Mouse (Mus musculus): ENCODE results near the gene Spef1. TPM values are rescaled to one million over a fixed set of nuclear protein-coding genes. Genes with fewer than 3 reads are reported as not detected.

Spef1 gene
- polyA plus RNA-seq, 1 experiment from 2014 or later = 1.9 TPM

DNA sequence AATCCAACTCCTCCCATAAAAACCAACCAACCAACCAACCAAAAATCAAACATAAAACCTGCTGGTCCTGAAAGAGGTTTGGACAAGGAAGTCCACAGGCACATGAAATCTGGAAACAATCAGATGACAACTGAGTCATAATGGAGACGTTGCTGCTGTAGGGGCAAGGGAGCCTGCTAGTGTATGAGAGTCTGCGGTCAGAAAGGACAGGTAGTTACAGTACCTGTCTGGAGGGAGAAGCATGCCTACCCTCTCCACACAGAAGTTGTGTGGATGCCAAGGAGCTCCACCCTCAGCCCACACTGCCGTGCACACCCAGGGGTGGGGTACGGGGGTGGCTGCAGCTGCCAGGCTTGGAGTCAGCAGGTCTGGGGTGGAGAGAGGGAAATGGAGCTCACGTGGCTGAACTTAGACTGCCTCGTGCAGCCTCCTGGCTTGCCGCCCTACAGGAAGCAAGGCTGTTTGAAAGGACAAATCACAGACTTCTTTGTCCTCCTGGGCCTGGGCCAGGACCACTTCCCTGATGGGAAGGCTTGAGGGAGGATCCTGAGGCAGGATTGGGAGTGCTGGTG lies 17.4 kb upstream of the Spef1 start:
- Histone ChIP-seq H3K27me3 (no peaks in the 10 kb centered on the region), H3K9me3 (replicated peaks) (no peaks in the 10 kb centered on the region), H3K9ac (no peak overlapping the region), H3K27ac (peak overlapping the region; percentile 71), H3K4me1 (replicated peaks) (peaks cover 18% of the 10 kb centered on the region), H3K36me3 (no peaks in the 10 kb centered on the region), H3K4me3 (no peak overlapping the region; the same call in 1 of the 2 replicates), H3K4me2 (peak overlapping the region; percentile 31)
- ATAC-seq (replicated peaks; ENCODE audit: insufficient number of reproducible peaks, insufficient read depth, low FRiP score, low read depth) = peak; percentile 84
- 27% methylated on average over 7 of the region's 7 CpGs for WGBS

DNA sequence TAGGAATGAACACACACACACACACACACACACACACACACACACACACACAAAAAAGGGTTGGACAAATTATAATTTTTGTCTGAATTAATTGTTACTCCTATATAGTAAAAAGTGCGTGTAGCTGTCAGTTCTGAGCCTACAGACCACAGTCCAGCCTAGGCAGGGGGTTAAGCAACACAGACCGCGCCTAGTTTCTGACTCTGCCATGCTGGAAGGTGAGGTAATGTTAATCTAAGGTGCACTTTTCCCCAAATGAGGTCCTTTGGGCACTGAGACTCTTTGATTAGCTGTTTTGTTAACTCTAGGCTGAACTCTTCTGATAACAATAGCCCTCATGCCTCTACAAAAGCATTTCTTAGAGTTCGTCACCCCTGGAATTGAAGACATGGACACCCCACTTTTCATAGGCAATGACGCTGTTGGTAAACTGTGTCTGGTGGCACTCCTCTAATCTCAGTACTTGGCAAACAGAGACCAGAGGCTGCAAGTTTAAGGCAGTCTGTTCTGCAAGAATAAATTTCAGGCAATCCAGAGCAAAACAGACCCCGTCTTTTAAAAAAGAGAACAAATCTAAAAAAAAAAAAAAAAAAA lies 16.8 kb upstream of the Spef1 start:
- H3K9me3 ChIP-seq (replicated peaks) = no peaks in the 10 kb centered on the region
- peaks cover 13% of the 10 kb centered on the region for H3K4me1 ChIP-seq (replicated peaks)
- 82% methylated on average over 6 of the region's 6 CpGs for whole genome bisulfite sequencing
- no peak overlapping the region for H3K4me2 ChIP-seq
- no peak for ATAC-seq (replicated peaks; ENCODE audit: insufficient number of reproducible peaks, insufficient read depth, low FRiP score, low read depth)
- no peaks in the 10 kb centered on the region for H3K36me3 ChIP-seq
- peak overlapping the region; percentile 71 for H3K27ac ChIP-seq
- no peaks in the 10 kb centered on the region for H3K27me3 ChIP-seq
- H3K4me3 ChIP-seq = no peak overlapping the region
- H3K9ac ChIP-seq = no peak overlapping the region

DNA sequence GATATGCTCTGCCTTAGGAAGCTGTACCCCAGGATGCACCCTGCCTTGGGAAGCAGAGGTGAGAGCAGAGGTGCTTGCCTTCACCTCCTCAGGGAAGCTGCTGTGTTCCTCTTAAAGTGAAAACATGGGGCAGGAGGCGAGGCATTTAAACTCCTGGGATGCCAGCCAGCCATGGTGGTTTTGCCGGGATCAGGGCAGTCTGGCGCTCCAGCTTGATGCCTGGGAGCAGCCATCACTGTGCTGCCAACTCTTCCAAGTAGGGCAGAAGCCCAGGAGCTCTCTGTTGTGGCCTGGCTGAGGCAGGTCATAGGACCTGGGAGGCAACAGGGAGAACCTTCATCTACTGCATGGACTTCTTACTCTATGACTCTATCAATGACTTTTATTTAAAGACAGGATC lies 14.2 kb upstream of the Spef1 start:
- Histone ChIP-seq H3K36me3 (peaks cover 16% of the 10 kb centered on the region; the same call in 1 of the 2 replicates), H3K27me3 (no peaks in the 10 kb centered on the region), H3K4me1 (replicated peaks) (peaks cover 13% of the 10 kb centered on the region), H3K4me3 (no peak overlapping the region), H3K9ac (no peak overlapping the region), H3K4me2 (no peak overlapping the region), H3K27ac (no peak overlapping the region), H3K9me3 (replicated peaks) (no peaks in the 10 kb centered on the region)
- no peak for ATAC-seq (replicated peaks; ENCODE audit: insufficient number of reproducible peaks, insufficient read depth, low FRiP score, low read depth)
- 84% methylated on average over 3 of the region's 3 CpGs for WGBS

DNA sequence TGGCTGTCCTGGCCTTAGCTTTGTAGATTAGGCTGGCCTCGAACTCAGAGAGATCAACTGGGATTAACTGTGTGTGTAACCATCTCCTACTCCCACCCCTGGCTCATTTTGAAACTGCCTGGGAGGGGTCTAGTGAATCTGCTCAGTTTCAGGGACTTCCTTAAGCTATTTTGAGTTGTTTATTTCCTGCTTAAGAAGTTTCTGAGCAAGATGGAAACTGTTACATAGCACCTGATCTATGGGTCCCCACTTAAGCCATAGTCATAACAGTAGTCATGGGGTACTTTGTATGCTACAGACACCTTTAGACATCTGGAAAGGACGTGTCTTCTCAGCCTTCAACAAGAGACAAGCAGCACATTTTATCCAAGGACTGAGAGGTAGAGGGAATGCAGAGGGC lies 13.6 kb upstream of the Spef1 start:
- H3K27ac ChIP-seq = no peak overlapping the region
- no peak overlapping the region for H3K4me2 ChIP-seq
- 71% methylated on average over 2 of the region's 2 CpGs for WGBS
- H3K9me3 ChIP-seq (replicated peaks) = no peaks in the 10 kb centered on the region
- no peak overlapping the region for H3K4me3 ChIP-seq
- H3K36me3 ChIP-seq = peaks cover 16% of the 10 kb centered on the region; the same call in 1 of the 2 replicates
- H3K9ac ChIP-seq = no peak overlapping the region
- H3K4me1 ChIP-seq (replicated peaks) = peaks cover 13% of the 10 kb centered on the region
- ATAC-seq (replicated peaks; ENCODE audit: insufficient number of reproducible peaks, insufficient read depth, low FRiP score, low read depth) = no peak
- H3K27me3 ChIP-seq = no peaks in the 10 kb centered on the region

DNA sequence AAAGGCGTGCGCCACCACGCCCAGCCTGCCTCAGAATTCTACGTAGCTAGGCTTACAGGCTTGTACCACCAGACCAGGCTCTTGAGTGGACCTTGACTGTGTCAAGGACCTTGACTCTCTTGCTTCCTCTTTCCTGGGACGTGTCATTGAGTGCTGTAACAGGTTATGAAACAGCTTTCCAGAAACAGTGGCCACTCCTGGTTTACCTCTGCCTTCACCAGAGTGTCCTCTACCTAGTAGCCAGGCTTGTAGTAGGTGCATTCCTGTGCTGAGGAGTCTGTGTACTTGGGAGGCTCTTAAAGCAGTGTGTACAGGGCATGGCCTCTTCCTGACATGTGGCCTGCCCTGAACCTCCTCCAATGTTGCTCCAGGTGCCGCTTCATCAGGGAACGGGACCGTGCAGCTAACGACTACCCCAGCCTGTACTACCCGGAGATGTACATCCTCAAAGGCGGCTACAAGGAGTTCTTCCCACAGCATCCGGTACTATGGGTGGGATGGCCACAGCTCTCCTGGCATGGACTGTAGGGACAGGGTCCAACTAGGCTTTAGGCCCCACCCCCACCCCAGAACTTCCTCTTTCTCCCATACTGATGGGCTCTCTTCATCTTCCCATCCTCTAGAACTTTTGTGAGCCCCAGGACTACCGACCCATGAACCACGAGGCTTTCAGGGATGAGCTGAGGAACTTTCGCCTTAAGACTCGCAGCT lies 9.7 kb upstream of the Spef1 start:
- H3K4me2 ChIP-seq = no peak overlapping the region
- H3K9me3 ChIP-seq (replicated peaks) = no peaks in the 10 kb centered on the region
- H3K36me3 ChIP-seq = peaks cover 48% of the 10 kb centered on the region
- no peak overlapping the region for H3K27ac ChIP-seq
- 90% methylated on average over 16 of the region's 16 CpGs for whole genome bisulfite sequencing
- no peaks in the 10 kb centered on the region for H3K4me1 ChIP-seq (replicated peaks)
- ATAC-seq (replicated peaks; ENCODE audit: insufficient number of reproducible peaks, insufficient read depth, low FRiP score, low read depth) = no peak
- H3K4me3 ChIP-seq = no peak overlapping the region
- no peak overlapping the region for H3K9ac ChIP-seq
- no peaks in the 10 kb centered on the region for H3K27me3 ChIP-seq

DNA sequence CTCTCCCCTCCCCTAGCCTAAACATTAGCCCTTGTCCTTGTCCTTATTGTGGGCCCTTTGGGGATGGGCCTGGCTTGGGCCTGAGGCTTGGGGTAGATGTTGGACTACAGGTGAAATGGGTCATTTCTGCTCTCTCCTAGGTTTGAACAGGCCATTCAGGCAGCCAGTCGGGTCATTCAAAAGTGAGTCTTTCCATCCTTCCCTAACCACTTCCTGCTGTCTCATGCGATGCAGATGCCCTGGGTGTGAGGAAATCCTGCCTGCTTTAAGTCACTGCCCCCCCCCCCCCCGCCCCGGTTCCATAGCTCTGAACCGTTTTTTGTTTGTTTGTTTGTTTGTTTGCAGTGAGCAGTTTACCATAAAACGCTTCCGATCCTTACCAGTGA lies 3.9 kb upstream of the Spef1 start:
- Histone ChIP-seq H3K4me2 (no peak overlapping the region), H3K9me3 (replicated peaks) (no peaks in the 10 kb centered on the region), H3K9ac (no peak overlapping the region), H3K4me3 (no peak overlapping the region), H3K27ac (no peak overlapping the region), H3K4me1 (replicated peaks) (peaks cover 21% of the 10 kb centered on the region), H3K27me3 (no peaks in the 10 kb centered on the region), H3K36me3 (peaks cover 39% of the 10 kb centered on the region)
- 70% methylated on average over 7 of the region's 7 CpGs for WGBS
- no peak for ATAC-seq (replicated peaks; ENCODE audit: insufficient number of reproducible peaks, insufficient read depth, low FRiP score, low read depth)

DNA sequence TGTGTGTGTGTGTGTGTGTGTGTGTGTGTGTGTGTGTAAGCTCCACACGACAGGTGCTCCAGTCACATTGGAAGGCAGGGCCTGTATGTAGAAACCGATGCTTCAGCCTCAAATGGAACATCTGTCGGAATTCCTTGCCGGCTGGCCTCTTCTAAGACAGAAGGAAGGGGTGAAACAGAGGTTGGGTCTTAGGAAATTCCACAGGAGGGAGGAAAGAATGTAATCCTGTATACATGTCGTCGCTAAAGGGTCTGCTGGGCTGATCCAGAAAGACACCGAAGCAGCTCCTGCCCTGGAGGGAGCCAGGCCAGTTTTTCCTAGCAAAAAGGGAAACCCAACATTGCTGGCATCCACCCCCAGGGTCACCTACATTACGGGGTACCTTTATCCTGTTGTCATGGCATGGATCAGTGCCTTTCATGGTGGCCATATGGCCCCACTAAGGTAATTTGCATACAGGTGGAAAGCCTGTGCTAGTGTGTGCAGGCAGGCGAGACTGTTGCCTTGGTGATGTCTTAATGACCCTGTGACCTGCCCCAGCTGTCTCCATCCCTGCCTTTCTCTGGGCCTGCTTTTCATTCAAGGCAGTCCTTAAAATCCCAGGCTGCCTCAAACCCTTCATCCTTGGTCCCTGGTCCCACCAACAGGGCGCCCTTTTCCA lies 3.4 kb upstream of the Spef1 start:
- 54% methylated on average over 10 of the region's 10 CpGs for whole genome bisulfite sequencing
- Histone ChIP-seq H3K9ac (no peak overlapping the region), H3K27ac (no peak overlapping the region), H3K4me2 (no peak overlapping the region), H3K4me1 (replicated peaks) (peaks cover 27% of the 10 kb centered on the region), H3K36me3 (peaks cover 39% of the 10 kb centered on the region), H3K4me3 (no peak overlapping the region), H3K9me3 (replicated peaks) (no peaks in the 10 kb centered on the region), H3K27me3 (no peaks in the 10 kb centered on the region)
- no peak for ATAC-seq (replicated peaks; ENCODE audit: insufficient number of reproducible peaks, insufficient read depth, low FRiP score, low read depth)

DNA sequence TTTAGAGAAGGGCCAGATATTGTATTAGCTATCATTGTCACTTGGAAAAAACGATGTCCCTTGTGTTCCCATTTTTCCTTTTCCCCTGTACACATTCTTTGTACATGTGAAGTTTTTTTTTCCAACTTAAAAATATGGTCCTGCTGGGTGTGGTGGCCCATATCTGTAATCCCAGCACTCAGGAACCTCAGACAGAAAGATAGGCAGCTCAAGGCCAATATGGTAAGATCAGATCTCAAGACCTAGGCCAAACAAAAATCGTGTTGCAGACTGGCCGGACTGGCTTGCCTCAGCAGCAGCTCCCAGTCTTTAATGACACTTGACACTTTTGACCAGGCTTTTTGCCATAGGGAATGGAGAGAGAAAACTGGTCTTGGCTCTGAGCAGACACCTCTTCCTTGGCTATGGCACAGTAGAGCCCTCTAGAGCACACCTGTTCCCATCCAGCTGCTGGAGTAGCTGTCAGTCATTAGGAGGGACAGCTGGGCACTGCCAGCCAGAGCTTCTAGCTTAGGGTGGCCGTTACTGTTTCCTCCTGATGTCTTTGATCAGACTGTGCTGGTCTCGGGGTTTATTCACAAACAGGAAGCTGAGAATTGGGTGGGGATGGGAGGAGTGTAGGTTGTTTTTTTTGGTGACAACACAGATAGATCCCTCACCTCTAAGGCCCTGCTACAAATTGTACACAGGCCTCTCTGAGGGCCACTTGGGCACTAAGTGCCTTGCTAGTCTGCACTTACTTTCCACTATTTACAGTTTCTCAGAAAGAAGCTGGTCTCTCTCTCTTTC lies 2.6 kb upstream of the Spef1 start:
- Histone ChIP-seq H3K27ac (no peak overlapping the region), H3K9me3 (replicated peaks) (no peaks in the 10 kb centered on the region), H3K9ac (no peak overlapping the region), H3K36me3 (peaks cover 34% of the 10 kb centered on the region), H3K4me3 (no peak overlapping the region), H3K4me2 (no peak overlapping the region), H3K4me1 (replicated peaks) (peaks cover 27% of the 10 kb centered on the region), H3K27me3 (no peaks in the 10 kb centered on the region)
- no peak for ATAC-seq (replicated peaks; ENCODE audit: insufficient number of reproducible peaks, insufficient read depth, low FRiP score, low read depth)
- 52% methylated on average over 5 of the region's 5 CpGs for WGBS

DNA sequence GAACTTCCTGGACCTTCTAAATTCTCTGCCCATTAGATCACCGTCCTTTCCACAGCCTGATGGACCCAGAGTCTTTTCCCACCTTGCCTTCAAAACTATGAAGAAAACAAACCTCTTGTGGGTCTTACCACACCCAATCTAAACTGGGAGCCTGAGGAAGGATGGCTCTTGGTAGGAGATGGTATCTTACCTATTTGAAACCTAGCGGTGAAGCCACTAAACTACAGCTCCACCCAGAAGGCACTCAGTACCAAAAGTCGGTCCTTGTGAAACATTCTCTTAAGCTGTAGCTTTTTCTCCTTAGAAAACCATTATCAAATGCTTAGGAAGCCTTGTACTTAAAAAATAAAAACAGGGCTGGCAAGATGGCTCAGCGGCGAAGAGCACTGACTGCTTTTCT lies 1.2 kb upstream of the Spef1 start:
- Histone ChIP-seq H3K27me3 (no peaks in the 10 kb centered on the region), H3K36me3 (peaks cover 20% of the 10 kb centered on the region), H3K27ac (no peak overlapping the region), H3K4me2 (peak overlapping the region; percentile 83; the same call in 1 of the 2 replicates), H3K4me1 (replicated peaks) (peaks cover 27% of the 10 kb centered on the region), H3K4me3 (no peak overlapping the region), H3K9ac (no peak overlapping the region), H3K9me3 (replicated peaks) (no peaks in the 10 kb centered on the region)
- WGBS = 90% methylated on average over 5 of the region's 5 CpGs
- ATAC-seq (replicated peaks; ENCODE audit: insufficient number of reproducible peaks, insufficient read depth, low FRiP score, low read depth) = no peak

DNA sequence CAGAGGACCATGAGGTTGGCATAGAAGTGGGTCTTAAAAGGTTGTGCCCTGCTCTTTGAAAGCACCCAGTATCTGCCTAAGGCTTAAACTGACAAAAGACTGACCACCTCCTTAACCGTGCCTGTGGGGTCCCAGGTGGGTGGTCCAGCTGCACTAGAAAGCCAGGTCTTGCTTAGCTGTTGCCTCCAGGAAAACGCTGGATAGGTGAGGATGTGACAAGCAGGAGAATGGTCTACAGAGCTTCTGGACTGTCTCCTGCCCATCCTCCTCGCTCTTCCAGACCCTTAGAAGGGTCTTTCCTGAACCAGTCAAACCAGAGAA lies 480 bp upstream of the Spef1 start:
- no peak for ATAC-seq (replicated peaks; ENCODE audit: insufficient number of reproducible peaks, insufficient read depth, low FRiP score, low read depth)
- H3K4me3 ChIP-seq = peak overlapping the region; percentile 65
- peak overlapping the region; percentile 95 for H3K27ac ChIP-seq
- H3K4me1 ChIP-seq (replicated peaks) = peaks cover 27% of the 10 kb centered on the region
- H3K27me3 ChIP-seq = no peaks in the 10 kb centered on the region
- H3K9me3 ChIP-seq (replicated peaks) = no peaks in the 10 kb centered on the region
- H3K36me3 ChIP-seq = peaks cover 13% of the 10 kb centered on the region
- 30% methylated on average over 3 of the region's 3 CpGs for WGBS
- H3K4me2 ChIP-seq = peak overlapping the region; percentile 83
- H3K9ac ChIP-seq = peak overlapping the region; percentile 58

DNA sequence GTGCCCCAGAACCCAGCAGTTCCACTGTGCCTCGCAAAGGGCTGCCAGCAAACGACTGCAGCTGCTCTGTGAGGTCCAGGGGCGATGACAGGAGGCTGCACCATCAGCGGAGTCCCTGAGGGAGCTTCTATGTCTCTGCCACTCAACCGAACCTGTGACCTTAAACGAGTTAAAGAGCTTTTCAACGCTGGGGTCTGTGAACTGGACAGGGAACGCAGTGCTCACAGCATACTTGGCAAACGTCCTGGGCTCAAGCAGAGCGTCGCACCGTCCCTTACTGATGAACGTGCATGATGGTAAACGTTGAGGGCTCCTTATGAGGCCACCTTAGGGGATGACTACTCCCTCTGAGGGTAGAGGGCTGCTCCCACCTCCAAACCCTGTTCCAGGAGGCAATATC lies 739 bp downstream of the Spef1 start:
- Histone ChIP-seq H3K27me3 (no peaks in the 10 kb centered on the region), H3K9ac (peak overlapping the region; percentile 58), H3K9me3 (replicated peaks) (no peaks in the 10 kb centered on the region), H3K4me3 (peak overlapping the region; percentile 65), H3K36me3 (peaks cover 2% of the 10 kb centered on the region; the same call in 1 of the 2 replicates), H3K4me2 (peak overlapping the region; percentile 83), H3K4me1 (replicated peaks) (peaks cover 27% of the 10 kb centered on the region), H3K27ac (peak overlapping the region; percentile 95)
- WGBS = 1% methylated on average over 14 of the region's 14 CpGs
- ATAC-seq (replicated peaks; ENCODE audit: insufficient number of reproducible peaks, insufficient read depth, low FRiP score, low read depth) = peak; percentile 81
